Mouse (Mus musculus): ENCODE results near the gene Fgfr2. TPM values are rescaled to one million over a fixed set of nuclear protein-coding genes. Genes with fewer than 3 reads are reported as not detected.

Fgfr2 gene
- polyA plus RNA-seq, 1 experiment, result 1.7 TPM

GRCm38 (mm10) chr7:132600926-132601325 is 522.2 kb downstream of the Fgfr2 start:
- Histone ChIP-seq H3K79me3 (ENCODE audit: low read depth) (no peaks in the 10 kb centered on the region), H3K27me3 (ENCODE audit: control insufficient read depth, insufficient read depth, insufficient read length) (peaks cover 87% of the 10 kb centered on the region), H3ac (ENCODE audit: control insufficient read depth, insufficient read length, low read depth) (no peak overlapping the region), H3K36me3 (ENCODE audit: control insufficient read depth, insufficient read depth) (no peaks in the 10 kb centered on the region), H3K79me2 (ENCODE audit: control insufficient read depth, insufficient read depth) (no peaks in the 10 kb centered on the region), H3K4me3 (ENCODE audit: insufficient read depth, poor library complexity, severe bottlenecking) (no peak overlapping the region)
- no peak for TF ChIP-seq CTCF (IDR thresholded peaks at IDR 0.05; ENCODE audit: control insufficient read depth, insufficient read depth, insufficient read length)
- TF ChIP-seq MAX (IDR thresholded peaks at IDR 0.05), result no peak
- TF ChIP-seq MYOG (IDR thresholded peaks at IDR 0.05; ENCODE audit: control insufficient read depth, extremely low read depth, insufficient read length), result no peak
- no peak for TF ChIP-seq USF1 (IDR thresholded peaks at IDR 0.05; ENCODE audit: low read depth)
- no peak for TF ChIP-seq MYOD1 (IDR thresholded peaks at IDR 0.05; ENCODE audit: control insufficient read depth, insufficient read length, low read depth)
- TF ChIP-seq FOSL1 (IDR thresholded peaks at IDR 0.05; ENCODE audit: insufficient read depth, low read length, poor library complexity, severe bottlenecking), result no peak
- TF ChIP-seq CEBPB (IDR thresholded peaks at IDR 0.05; ENCODE audit: low read depth), result no peak

GRCm38 (mm10) chr7:132600026-132600425 is 523.1 kb downstream of the Fgfr2 start:
- TF ChIP-seq MYOG (IDR thresholded peaks at IDR 0.05; ENCODE audit: control insufficient read depth, extremely low read depth, insufficient read length), result no peak
- TF ChIP-seq MAX (IDR thresholded peaks at IDR 0.05), result no peak
- no peak for TF ChIP-seq USF1 (IDR thresholded peaks at IDR 0.05; ENCODE audit: low read depth)
- TF ChIP-seq FOSL1 (IDR thresholded peaks at IDR 0.05; ENCODE audit: insufficient read depth, low read length, poor library complexity, severe bottlenecking), result no peak
- Histone ChIP-seq H3K4me3 (ENCODE audit: insufficient read depth, poor library complexity, severe bottlenecking) (no peak overlapping the region), H3K27me3 (ENCODE audit: control insufficient read depth, insufficient read depth, insufficient read length) (peaks cover 86% of the 10 kb centered on the region)

GRCm38 (mm10) chr7:132599071-132599975 is 523.8 kb downstream of the Fgfr2 start, which contains the start of gene Nkx1-2:
TSS of gene Nkx1-2 (minus strand) at chr7:132599637.
- Histone ChIP-seq H3K4me3 (ENCODE audit: insufficient read depth, poor library complexity, severe bottlenecking) (no peak within 1 kb of the TSS), H3K27me3 (ENCODE audit: control insufficient read depth, insufficient read depth, insufficient read length) (peaks cover 85% of the 10 kb centered on the region), H3ac (ENCODE audit: control insufficient read depth, insufficient read length, low read depth) (no peak within 1 kb of the TSS), H3K79me2 (ENCODE audit: control insufficient read depth, insufficient read depth) (no peaks in the 10 kb centered on the region), H3K79me3 (ENCODE audit: low read depth) (no peaks in the 10 kb centered on the region), H3K36me3 (ENCODE audit: control insufficient read depth, insufficient read depth) (no peaks in the 10 kb centered on the region)
- TF ChIP-seq MYOD1 (IDR thresholded peaks at IDR 0.05; ENCODE audit: control insufficient read depth, insufficient read length, low read depth) (no peak), FOSL1 (IDR thresholded peaks at IDR 0.05; ENCODE audit: insufficient read depth, low read length, poor library complexity, severe bottlenecking) (no peak), MYOG (IDR thresholded peaks at IDR 0.05; ENCODE audit: control insufficient read depth, extremely low read depth, insufficient read length) (no peak), CTCF (IDR thresholded peaks at IDR 0.05; ENCODE audit: control insufficient read depth, insufficient read depth, insufficient read length) (no peak), CEBPB (IDR thresholded peaks at IDR 0.05; ENCODE audit: low read depth) (no peak), MAX (IDR thresholded peaks at IDR 0.05) (no peak), USF1 (IDR thresholded peaks at IDR 0.05; ENCODE audit: low read depth) (no peak)

More at GRCm38 (mm10) chr7:132600026-132600425, 523.1 kb downstream of the Fgfr2 start:
- Histone ChIP-seq H3K36me3 (ENCODE audit: control insufficient read depth, insufficient read depth) (no peaks in the 10 kb centered on the region), H3K79me2 (ENCODE audit: control insufficient read depth, insufficient read depth) (no peaks in the 10 kb centered on the region), H3ac (ENCODE audit: control insufficient read depth, insufficient read length, low read depth) (no peak overlapping the region), H3K79me3 (ENCODE audit: low read depth) (no peaks in the 10 kb centered on the region)

- H3K79me3 ChIP-seq (ENCODE audit: low read depth), result no peaks in the 10 kb centered on the region
- no peaks in the 10 kb centered on the region for H3K79me2 ChIP-seq (ENCODE audit: control insufficient read depth, insufficient read depth)
- no peak overlapping the region for H3ac ChIP-seq (ENCODE audit: control insufficient read depth, insufficient read length, low read depth)
- TF ChIP-seq FOSL1 (IDR thresholded peaks at IDR 0.05; ENCODE audit: insufficient read depth, low read length, poor library complexity, severe bottlenecking), result no peak
- no peak for TF ChIP-seq MAX (IDR thresholded peaks at IDR 0.05)
- TF ChIP-seq CTCF (IDR thresholded peaks at IDR 0.05; ENCODE audit: control insufficient read depth, insufficient read depth, insufficient read length), result no peak
- no peak for TF ChIP-seq MYOG (IDR thresholded peaks at IDR 0.05; ENCODE audit: control insufficient read depth, extremely low read depth, insufficient read length)
- no peak for TF ChIP-seq CEBPB (IDR thresholded peaks at IDR 0.05; ENCODE audit: low read depth)
- TF ChIP-seq USF1 (IDR thresholded peaks at IDR 0.05; ENCODE audit: low read depth), result no peak
- TF ChIP-seq MYOD1 (IDR thresholded peaks at IDR 0.05; ENCODE audit: control insufficient read depth, insufficient read length, low read depth), result no peak
- H3K4me3 ChIP-seq (ENCODE audit: insufficient read depth, poor library complexity, severe bottlenecking), result no peak overlapping the region
- H3K36me3 ChIP-seq (ENCODE audit: control insufficient read depth, insufficient read depth), result no peaks in the 10 kb centered on the region
- H3K27me3 ChIP-seq (ENCODE audit: control insufficient read depth, insufficient read depth, insufficient read length), result peaks cover 72% of the 10 kb centered on the region
Observed at GRCm38 (mm10) chr7:132597251-132598041, 525.7 kb downstream of the Fgfr2 start.

- Histone ChIP-seq H3K79me2 (ENCODE audit: control insufficient read depth, insufficient read depth) (no peaks in the 10 kb centered on the region), H3K36me3 (ENCODE audit: control insufficient read depth, insufficient read depth) (no peaks in the 10 kb centered on the region), H3K79me3 (ENCODE audit: low read depth) (no peaks in the 10 kb centered on the region), H3K27me3 (ENCODE audit: control insufficient read depth, insufficient read depth, insufficient read length) (peaks cover 65% of the 10 kb centered on the region), H3K4me3 (ENCODE audit: insufficient read depth, poor library complexity, severe bottlenecking) (no peak overlapping the region), H3ac (ENCODE audit: control insufficient read depth, insufficient read length, low read depth) (no peak overlapping the region)
- TF ChIP-seq FOSL1 (IDR thresholded peaks at IDR 0.05; ENCODE audit: insufficient read depth, low read length, poor library complexity, severe bottlenecking) (no peak), MYOD1 (IDR thresholded peaks at IDR 0.05; ENCODE audit: control insufficient read depth, insufficient read length, low read depth) (no peak), USF1 (IDR thresholded peaks at IDR 0.05; ENCODE audit: low read depth) (no peak), MAX (IDR thresholded peaks at IDR 0.05) (no peak), CEBPB (IDR thresholded peaks at IDR 0.05; ENCODE audit: low read depth) (no peak), MYOG (IDR thresholded peaks at IDR 0.05; ENCODE audit: control insufficient read depth, extremely low read depth, insufficient read length) (no peak), CTCF (IDR thresholded peaks at IDR 0.05; ENCODE audit: control insufficient read depth, insufficient read depth, insufficient read length) (no peak)
Observed at GRCm38 (mm10) chr7:132596557-132597250, 526.4 kb downstream of the Fgfr2 start.
